Mouse (Mus musculus) brain, embryonic 18.5 days (tissue): ENCODE results near the gene Dohh.

Experiments
- DNase-seq: peaks from one replicate; pipeline ENCODE4 v3.0.0-alpha.2; 2012; ENCODE audit warnings: low read depth, low spot score

Dohh gene

DNA sequence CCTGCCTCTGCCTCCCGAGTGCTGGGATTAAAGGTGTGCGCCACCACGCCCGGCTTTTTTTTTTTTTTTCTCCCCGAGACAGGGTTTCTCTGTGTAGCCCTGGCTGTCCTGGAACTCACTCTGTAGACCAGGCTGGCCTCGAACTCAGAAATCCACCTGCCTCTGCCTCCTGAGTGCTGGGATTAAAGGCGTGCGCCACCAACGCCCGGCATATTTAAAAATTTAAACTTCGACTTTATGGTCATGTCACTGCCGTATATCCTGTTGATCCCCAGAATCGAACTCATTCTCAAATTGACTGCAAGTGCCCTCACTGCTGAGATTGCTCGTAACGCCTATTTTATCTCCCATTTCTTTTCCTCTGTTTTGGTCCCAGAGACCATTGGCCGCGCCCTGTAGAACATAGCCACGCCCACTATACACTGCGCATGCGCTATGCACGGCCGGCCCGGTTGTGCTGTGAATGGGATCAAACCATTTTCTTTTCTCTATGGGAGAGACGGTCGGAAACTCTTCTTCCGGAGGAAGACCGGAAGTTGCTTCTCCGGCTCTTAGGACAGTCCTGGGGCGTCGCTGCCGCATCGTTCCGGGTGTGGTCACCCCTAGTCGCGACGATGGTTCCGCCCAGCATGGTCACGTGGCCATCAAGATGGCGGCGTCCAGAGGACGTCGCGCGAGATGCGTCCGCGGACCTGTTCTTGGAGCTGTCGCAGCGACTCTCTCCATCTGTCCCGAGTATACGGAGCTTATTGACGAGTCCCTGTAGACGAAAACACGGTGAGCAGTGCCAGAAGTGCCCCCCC is at the start of gene Dohh, which contains the start of gene Gm48551:
Dohh (plus strand) TSS at position 627 of the 803 bp plus-strand sequence.
Gm48551 (plus strand) TSS at position 665 of the 803 bp plus-strand sequence.
- peak; percentile 97 for DNase-seq

DNA sequence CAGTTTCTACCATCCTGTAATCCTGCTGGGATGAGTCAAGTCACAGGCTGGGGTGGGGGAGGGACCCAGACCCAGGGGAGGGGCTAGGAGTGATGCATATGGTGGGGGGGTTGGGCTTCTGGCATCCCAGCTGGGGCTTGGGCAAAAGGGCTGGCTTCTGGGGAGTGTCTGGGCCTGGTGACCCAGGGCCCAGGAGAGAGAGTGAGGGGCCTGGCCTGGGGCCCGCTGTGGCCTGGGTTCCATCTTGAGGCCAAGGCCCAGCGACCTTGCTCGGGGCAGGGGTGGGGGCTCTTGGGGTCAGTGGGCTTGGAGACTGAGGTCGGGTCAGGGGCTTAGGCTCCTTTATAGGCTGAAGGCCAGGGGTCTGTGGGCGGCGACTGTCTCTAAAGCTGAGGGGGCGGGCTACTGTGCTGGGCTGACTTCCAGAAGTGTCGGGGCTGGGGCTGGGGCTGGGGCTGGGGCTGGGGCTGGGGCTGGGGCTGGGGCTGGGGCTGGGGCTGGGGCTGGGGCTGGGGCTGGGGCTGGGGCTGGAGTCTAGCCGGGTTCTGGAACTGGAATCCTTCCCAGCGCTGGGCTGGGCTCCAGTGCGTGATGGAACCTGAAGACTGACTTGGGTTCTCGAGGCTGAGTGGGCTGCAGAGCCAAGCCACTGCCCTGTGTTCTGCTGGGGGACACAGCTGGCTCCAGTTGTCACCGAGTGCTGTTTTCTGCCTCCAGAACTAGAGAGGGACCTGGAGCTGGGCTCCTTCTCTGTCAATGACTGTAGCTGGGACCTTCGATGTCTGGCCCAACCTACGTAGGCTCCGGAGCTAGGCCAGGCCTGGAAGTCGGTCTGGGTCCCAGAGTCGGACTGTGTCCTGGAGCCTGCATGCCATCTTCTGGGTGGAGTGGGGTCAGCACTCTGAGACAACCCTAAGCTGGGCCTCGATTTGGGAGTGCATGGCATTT is 48.6 kb upstream of the Dohh start:
- DNase-seq: no peak

DNA sequence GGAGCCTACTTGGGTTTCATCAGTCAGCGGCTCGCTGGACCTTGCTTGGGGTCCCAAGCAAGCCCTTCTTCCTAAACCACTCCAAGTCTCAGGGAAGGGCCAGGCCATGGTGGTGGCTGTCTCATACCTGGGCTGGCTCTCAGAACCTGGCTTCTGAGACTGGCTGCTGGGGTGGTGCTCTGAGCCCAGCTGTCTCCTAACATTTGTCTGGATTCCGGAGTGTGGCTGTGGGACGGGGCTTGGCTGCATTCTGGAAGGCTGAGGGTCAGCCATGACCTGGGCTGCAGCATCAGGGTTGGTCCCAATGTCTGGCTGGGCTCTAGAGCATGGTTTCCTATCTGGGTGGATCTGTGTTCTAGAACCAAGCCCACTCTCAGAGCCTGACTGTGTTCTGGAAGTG is 47.7 kb upstream of the Dohh start:
- no peak for DNase-seq

DNA sequence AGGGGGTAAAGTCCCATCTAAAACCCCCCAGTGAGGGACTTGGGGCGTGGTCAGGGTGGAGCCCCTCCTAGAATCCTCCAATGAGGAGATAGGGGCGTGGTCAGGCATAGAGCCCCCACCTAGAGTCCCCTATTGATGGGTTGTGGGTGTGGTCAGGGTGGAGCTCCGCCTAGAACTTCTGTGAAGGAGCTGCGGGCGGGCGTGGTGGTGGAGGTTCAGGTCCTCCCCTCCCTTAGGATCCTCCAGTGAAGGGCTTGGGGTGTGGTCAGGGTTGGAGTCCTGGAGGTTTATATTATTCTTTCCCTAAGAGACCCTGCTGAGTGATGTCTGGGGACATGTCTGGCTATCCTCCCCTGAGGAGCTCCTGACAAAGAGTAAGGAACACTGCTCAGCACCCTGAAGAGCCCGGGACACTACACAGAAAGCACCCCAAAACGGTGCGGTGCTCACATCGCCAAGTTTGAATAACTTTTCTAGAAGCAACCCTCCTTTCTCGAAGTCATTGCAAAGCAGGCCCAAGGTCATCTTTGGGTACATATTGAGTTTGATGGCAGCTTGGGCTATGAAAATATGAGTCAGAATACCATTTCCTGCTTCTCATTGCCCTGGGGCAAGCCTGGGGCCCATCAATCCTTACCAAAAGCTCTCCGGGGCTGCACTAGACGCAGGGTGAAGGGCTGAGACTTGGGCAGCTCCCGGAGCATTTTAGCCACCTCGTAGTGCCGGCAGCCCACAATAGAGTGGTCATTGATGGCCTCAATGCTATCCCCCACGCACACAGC is 43.5 kb upstream of the Dohh start:
- no peak for DNase-seq

DNA sequence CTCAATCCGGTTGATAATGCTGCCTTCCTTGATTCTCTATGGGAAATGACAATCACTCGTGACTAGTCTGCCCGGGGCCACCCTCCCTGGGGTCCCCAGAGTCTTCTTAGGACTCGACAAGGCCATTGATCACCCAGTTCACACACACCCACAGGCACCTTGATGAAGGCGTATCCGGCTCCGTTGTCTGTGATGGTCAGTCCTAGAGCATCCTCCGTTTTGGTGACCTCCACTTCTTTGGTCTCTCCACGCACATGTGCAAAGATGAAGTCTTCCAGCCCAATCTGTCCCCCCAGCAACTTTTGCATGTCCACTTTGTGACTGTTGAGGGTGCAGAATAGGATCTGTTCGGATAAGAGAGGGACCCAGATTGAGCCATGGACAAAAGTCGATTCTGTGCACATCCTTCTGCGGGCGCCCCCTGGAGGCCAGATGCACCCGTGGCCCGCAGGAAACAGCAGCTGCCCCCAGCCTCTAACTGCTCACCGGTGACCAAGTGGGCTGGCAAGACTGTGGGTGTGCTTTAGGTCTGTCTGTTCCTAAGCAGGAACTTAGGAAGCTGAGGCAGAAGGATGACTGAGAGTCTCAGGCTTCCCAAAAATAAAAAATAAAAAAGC is 42.8 kb upstream of the Dohh start:
- DNase-seq: no peak

DNA sequence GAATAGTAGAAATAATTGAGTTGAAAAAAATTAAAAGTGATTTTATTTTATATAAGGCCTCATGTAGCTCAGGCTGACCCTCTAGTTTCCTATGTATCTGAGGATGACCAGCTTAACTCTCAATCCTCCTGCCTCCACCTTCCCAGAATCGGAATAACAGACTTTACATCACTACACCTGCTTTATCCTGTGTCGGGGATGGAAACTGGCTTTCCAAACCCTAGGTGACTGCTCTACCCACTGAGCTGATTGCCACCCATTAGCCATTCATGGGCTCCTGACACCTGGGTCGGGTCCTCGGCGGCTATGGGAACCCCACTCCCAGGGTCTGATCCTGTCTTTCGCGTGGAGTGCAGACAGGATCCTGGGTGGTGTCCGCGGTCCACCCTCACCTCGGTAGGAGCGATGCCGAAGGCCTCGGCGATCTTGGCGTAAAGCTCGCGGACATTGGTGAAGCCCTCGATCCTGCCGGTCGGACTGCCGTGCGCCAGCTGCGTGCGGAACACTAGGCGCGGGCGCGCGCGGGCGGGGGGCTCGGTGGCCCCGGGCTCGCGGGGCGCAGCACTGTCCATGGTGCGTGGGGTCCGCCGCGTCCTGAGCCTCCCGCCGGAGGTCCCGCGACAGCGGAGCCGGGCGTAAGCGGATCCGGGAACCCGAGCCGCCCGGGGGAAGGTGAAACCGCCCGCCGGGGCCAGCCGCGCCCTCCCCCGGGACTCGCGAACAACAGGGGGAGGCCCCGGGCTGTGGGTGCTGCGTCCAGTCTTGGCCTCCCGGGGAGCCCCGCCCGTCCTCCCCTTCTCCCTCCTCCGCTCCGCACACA is 41.3 kb upstream of the Dohh start, which contains the start of gene Gipc3:
Gipc3 (minus strand) TSS at position 581 of the 820 bp plus-strand sequence.
- no peak for DNase-seq

DNA sequence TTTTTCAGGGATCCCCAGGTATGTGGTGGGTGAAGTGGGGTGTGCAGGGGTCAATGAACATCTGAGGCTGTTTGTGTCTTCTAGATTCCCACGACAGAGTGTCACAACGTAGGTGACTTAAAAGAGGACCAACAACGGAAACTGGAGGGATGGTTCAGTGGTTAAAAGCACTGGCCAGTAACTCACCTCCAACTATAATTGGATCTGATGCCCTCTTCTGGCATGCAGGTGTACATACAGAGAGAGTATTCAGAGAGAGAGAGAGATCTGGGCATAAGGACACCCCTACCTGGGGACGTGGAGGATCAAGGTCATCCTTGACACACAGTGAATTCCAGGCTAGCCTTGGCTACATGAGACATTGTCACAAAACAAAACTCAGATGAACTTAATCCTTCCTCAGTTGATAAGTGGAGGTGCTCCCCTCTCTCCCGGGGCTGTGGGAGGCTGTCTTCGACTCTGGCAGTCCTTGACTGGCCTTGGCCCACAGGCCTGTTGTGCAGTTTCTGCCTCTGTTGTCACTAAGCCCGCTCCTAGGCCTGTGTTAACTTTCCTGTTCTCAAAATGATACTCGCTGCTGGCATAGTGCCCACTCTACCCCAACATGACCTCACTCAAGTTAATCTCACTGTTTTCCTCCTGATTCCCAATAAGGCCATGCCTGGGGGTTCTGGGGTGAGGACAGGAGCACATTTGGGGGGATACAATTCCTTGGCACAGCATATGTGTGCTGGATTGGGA is 39.6 kb upstream of the Dohh start:
- DNase-seq: no peak

DNA sequence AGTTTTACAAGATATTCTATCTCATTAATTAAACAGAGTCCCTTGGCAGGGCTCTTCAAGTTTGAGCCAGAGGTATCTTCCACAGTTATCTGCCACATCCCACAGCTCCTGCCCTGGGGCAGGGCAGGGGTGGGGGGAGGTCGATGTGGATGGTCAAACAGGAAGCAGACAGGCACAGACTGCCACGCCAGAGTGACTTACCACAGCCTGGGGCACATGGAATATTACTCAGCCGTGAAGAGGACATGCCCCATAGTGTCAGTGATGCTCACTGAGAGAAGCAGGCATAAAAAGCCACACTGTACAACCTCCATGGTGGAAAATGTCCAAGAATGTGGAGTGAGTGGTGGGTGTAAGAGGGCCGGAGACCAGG is 39.1 kb upstream of the Dohh start:
- DNase-seq: no peak

DNA sequence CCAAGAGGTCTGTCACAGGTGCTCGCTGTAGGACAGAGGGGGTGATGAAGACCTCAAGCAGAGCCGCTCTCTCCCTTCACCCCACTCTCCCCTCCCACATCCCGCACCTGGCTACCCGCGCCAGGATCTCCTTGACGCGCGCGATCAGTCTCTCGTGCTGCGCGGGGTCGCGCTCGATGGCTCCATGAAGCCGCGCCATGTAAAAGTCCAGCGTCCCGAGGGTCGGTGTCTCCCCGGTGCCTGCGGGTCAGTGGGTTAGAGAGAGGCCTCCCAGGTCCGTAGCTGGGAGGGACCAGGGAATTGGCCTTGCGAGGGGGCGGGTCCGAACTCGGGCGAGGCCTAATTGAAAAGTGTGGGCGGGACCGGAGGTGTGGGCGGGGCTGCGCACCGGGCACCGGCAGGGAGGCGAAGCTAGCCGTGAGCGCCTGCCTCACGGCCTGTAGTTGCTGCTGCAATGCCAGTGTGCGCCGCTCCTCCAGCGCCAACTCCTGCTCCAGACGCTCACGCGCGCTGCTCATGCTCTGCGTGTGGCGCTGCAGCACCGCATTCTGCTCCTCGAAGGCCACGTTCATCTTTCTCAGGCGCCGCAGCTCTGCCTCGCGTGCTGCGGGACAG is 37.7 kb upstream of the Dohh start:
- peak; percentile 22 for DNase-seq

DNA sequence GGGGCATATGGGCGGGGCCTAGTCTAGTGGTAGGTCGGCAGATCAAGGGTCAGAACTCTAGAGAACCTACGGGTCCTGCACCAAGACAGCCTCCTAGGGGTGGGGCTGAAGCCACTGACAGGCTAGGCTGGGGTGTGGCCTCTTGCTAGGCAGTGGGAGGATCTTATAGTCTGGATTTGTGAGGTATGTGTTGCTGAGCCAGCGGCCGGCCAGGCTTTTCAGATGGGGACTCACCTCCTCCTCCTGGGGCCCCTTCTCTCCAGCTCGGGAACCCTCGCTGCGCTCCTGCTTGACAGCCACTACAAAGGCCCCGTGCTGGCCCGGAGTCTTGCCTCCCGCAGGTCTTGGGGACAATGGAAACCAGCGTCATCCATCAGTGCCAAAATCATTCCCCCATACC is 35.1 kb upstream of the Dohh start:
- DNase-seq: no peak

DNA sequence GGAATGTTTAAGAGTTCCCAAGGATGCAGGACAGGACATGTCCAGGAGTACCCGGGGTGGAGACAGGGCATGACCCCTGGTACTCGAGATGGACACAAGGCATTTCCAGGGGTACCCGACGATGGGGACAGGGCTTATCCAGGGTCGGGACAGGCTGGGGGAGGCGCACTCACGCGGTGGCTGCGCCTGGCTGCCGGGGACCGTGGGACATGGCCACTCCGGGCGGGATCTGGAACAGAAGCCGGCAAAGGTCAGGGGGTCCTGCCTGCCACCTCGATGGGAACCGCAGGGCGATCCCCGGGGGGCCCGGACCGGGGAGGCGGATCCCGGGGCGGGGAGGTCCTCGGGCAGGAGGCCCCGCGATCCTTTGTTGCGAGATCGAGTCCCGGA is 34.3 kb upstream of the Dohh start:
- no peak for DNase-seq

DNA sequence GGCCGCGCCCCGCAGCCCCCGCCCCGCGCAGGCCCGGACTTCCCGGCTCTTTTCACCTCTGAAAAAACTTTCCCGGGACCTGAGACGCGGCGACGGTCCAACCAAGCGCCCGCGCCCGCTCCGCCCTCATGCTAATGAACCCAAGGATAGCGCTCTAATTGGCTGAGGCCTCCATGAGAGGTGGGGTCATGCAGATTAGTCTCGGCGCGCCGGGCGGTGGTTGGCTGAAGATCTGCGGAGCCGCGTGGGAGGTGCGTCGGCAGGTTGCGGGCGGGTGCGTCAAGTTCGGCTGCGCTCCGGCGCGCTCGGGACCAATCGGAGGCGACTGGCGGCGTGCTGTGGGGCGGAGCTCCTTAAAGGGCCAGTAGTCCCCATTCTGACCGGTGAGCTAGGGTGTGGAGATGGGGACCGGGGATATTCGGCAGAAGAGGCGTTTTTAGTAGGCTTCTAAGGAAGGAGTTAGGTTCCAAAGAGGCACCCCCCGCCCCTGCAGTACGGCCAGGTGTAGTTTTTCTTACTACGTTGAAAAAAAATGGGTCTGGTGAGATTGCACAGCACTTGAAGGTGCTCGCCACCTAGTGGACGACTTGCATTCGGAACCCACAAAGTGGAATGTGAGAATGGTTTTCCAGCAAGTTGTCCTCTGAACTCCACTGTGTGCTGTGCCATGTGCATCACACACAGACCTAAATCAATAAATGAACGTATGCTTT is 33.7 kb upstream of the Dohh start, which contains the start of gene Hmg20b:
Hmg20b (minus strand) TSS at position 130 of the 713 bp plus-strand sequence.
- peak; percentile 99 for DNase-seq

DNA sequence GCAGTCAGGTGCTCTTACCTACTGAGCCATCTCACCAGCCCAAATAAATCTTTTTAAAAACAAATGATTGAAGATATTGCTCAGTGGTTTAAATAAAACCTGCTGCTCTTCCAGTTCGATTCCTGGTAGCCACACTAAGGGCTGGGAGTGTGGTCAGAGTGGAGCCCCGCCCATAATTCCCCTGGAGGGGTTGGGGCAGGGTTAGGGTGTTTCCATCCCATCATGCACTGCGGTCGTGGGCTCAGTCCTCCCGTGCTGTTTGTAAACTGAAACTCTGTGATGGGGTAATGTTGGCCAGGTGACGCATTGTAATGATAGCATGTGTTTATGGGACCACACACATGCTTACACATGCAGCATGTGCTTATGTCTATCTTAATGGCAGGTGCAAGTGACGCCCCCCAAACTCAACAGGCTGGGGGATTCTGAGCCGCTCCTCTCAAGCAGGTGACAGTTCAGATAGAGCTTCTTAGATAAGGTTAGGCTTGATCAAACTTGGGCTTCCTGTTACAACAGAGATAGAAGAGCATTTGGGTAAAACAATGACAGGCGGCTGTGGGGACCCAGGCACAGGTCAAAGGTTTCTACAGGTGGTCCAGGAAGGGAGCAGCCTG is 32.4 kb upstream of the Dohh start:
- DNase-seq: no peak

DNA sequence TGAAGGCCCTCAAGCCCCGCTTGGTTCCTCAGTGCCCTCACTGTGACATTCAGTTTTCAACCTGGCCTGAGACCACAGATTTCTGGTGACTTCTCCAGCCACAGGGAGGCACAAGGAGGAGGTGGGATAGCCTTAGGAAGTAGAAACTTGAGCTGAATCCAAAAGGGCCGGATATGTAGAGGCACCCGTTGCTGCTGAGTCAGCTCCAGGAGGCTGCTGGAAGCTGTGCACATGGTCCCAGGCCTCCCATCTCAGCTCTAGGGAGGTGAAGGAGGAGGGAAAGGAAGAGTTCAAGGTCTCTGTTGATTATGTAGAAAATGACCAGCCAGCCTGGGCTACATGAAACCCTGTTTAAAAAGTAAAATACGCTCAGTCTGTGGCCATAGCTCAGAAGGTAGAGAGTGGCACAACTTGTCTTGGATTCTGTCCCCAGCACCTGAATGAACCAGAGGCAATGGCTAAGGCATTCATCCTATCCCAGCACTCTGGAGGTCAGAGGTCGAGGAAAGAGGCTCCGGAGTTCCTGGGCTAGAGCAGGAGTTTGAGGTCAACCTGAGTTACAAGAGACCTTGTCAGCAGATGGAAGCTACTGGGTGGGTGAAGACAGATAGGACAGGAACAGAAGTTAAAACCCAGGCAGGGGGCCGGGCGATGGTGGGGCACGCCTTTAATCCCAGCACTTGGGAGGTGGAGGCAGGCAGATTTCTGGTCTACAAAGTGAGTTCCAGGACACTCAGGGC is 29.3 kb upstream of the Dohh start:
- DNase-seq: no peak

DNA sequence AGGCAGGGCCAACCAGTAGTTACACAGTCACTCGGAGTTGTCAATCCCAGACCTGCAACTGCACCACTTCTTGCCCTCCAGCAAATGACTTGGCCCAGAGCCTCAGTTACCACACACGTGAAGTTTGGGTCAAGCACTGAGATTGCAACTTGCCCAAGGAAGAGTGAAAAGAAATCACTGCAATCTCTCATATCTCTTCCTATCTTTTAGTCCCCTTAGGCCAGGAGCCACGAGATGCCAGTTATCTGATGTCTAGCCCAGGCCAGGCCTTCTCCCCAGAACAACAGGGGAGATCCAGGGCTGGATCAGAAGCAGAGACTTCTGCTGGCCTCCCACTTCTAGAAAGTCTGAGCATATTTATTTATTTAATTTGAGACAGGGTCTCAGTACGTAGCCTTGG is 28.7 kb upstream of the Dohh start:
- no peak for DNase-seq

DNA sequence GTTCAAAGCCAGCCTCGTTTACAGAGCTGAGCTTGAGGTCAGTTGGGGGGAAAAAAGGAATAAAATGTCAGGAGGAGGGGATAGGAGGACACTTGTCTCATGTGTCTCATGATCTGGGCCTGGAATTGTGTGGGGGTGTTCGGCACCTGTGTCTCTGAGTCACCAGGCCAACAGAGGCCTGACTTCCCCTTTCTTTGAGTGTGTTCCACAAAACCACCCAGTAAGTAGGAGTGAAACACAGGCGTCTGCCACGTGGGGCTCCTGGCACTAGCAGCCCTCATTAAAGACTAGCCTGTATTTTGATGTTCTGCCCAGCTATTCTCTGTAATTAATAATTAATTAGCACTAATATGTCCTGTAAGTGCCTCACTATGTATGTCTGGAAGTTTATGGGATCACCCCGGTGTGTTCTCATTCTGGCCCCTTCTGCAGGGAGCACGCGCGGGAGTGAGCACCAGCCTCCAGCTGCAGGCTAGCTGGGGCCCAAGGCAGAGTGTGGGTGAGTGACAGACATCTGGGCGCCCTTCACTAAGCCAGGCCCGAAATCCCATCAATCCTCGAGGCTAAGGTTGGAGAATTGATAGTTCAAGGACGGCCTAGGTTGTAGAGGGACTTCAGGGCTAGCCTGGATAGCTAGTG is 27.8 kb upstream of the Dohh start:
- no peak for DNase-seq
